Mouse (Mus musculus): ENCODE measurements around the gene Lrrc57. TPM values are rescaled to one million over a fixed set of nuclear protein-coding genes. Genes with fewer than 3 reads are reported as not detected.

Gene Lrrc57
- polyA plus RNA-seq, 1 experiment from 2014 or later, result 22.5 TPM

DNA sequence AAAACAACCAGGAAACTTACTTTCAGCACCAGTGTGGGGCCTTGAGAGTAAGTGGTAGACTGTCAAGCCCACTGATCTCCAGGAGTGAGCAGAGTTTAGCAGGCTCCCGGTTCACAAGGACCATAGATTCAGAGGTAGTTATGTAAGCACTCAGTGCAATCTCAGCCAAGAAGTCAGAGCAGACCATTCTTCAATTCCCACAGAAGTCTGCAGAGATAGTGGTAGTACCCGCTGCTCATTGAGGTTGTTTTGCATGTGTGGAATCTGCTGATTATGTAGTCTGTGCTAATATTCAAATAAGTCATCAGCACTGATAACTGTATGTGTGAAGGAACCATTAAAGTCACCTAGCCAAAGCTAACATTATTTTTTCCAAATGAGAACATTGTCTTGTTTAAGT, 21.3 kb upstream of the Lrrc57 start:
- Histone ChIP-seq H3K27me3 (no peaks in the 10 kb centered on the region), H3K4me1 (peaks cover 13% of the 10 kb centered on the region), H3K4me2 (peak overlapping the region; percentile 80; the same call in 1 of the 2 replicates), H3K9me3 (replicated peaks) (no peaks in the 10 kb centered on the region), H3K27ac (no peak overlapping the region), H3K36me3 (peaks cover 24% of the 10 kb centered on the region), H3K9ac (no peak overlapping the region), H3K4me3 (replicated peaks) (no peak overlapping the region)
- ATAC-seq (replicated peaks; ENCODE audit: low FRiP score), result no peak
- WGBS, result 66% methylated on average over 2 of the region's 2 CpGs

DNA sequence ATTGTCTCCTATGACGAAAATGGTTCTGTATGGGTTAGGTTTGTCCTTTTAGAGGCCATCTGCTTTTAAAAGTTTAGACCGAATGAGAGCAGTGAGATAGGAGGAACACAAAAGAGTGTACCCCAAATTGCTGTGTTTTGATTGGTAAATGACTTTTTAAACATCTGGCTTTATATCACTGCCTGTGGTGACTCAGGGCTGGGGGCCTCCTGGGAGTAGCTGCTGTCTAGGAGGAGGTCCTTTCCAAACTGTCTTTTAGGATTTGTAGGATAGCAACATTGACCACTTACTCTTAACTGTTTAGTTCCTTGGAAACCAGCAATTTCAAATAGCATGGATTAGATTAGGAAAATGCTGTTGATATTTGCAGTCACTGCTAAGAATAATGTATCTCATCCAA, 20.9 kb upstream of the Lrrc57 start:
- H3K4me3 ChIP-seq (replicated peaks), result no peak overlapping the region
- ATAC-seq (replicated peaks; ENCODE audit: low FRiP score), result no peak
- no peak overlapping the region for H3K9ac ChIP-seq
- H3K4me1 ChIP-seq, result peaks cover 13% of the 10 kb centered on the region
- no peak overlapping the region for H3K27ac ChIP-seq
- WGBS, result 86% methylated on average over 2 of the region's 2 CpGs
- H3K36me3 ChIP-seq, result peaks cover 20% of the 10 kb centered on the region
- H3K4me2 ChIP-seq, result peak overlapping the region; percentile 80
- H3K27me3 ChIP-seq, result no peaks in the 10 kb centered on the region
- H3K9me3 ChIP-seq (replicated peaks), result no peaks in the 10 kb centered on the region

DNA sequence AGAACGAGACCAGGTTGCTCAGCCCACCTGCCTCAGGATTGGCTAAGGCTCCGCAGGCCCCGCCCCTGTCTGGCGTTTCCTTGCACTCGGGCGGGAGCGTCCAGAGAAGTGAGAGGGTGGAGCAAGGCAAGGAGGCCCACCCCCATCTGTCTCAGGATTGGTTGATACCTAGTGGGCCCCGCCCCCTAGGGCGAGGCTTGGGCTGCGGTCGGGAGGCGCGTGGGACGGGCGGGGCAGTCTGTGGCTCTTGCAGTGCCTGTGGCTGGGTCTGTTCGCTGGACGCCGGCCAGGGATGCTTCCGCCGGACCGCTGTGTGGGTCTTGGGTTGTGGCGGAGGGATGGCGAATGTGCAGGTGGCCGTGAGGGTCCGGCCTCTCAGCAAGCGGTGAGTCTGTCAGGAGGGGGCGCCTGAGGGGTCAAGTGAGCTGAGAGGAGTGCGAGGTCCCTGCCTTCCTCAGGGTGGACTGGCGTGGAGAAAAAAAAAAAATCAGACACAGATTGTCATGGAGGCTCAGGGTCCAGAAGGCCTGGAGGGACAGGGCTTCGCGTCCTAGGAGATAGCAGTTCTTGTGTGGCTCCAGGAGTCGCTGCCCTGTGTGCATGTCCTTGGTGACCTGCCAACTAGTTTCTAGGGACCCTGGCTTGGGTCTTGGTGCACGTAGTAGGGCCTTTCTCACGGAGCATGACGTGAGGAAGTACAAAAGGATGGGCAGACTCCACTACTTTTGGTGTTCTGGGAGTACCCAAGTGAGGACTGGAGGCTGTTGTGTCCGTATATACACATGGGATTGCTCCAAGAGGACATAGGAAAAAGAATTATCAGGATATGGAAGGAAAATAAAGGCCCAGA, 19.8 kb upstream of the Lrrc57 start, which contains the start of gene Stard9:
Stard9 (plus strand) TSS at position 236 of the 850 bp plus-strand sequence.
- ATAC-seq (replicated peaks; ENCODE audit: low FRiP score), result peak; percentile 100
- WGBS, result 2% methylated on average over 36 of the region's 36 CpGs
- Histone ChIP-seq H3K4me1 (peaks cover 13% of the 10 kb centered on the region), H3K9me3 (replicated peaks) (no peaks in the 10 kb centered on the region), H3K27ac (peak within 1 kb of the TSS; percentile 51; the same call in 1 of the 2 replicates), H3K36me3 (peaks cover 11% of the 10 kb centered on the region; the same call in 1 of the 2 replicates), H3K4me3 (replicated peaks) (peak within 1 kb of the TSS; percentile 64), H3K9ac (peak within 1 kb of the TSS; percentile 53), H3K4me2 (peak within 1 kb of the TSS; percentile 80), H3K27me3 (no peaks in the 10 kb centered on the region)

DNA sequence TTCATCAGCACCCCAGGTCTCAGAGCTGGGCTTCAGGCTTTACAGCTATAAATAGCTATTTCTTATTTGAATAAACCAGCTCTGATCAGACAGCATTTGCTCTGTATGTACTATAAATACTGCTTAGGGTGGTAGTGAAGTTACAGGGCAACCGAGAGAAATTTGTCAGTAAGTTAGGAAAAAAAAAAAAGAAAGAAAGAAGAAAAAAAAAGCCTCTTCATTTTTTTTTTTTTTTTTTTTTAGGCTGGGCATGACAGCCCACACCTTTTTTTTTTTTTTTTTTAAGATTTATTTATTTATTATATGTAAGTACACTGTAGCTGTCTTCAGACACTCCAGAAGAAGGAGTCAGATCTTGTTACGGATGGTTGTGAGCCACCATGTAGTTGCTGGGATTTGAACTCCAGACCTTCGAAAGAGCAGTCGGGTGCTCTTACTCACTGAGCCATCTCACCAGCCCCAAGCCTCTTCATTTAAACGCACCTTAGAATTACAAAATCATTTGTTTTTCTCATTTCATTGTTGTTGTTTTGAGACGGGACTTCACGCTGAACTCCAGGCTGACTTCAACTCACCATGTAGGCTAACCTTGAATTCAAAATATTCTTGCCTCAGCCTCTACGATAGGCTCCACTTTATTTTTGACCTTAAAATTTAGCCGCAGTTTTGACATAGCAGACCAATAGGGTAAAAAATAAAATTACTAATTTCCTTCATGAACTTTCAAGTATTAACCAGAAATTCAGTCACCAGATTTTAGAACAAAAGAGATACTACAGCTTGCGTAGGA, 19.0 kb upstream of the Lrrc57 start:
- peak; percentile 47 for ATAC-seq (replicated peaks; ENCODE audit: low FRiP score)
- H3K27me3 ChIP-seq, result no peaks in the 10 kb centered on the region
- H3K36me3 ChIP-seq, result peaks cover 7% of the 10 kb centered on the region; the same call in 1 of the 2 replicates
- H3K4me3 ChIP-seq (replicated peaks), result peak overlapping the region; percentile 64
- H3K9ac ChIP-seq, result no peak overlapping the region
- 33% methylated on average over 10 of the region's 10 CpGs for WGBS
- H3K4me1 ChIP-seq, result peaks cover 13% of the 10 kb centered on the region
- no peak overlapping the region; the same call in 1 of the 2 replicates for H3K27ac ChIP-seq
- H3K9me3 ChIP-seq (replicated peaks), result no peaks in the 10 kb centered on the region
- peak overlapping the region; percentile 80 for H3K4me2 ChIP-seq

DNA sequence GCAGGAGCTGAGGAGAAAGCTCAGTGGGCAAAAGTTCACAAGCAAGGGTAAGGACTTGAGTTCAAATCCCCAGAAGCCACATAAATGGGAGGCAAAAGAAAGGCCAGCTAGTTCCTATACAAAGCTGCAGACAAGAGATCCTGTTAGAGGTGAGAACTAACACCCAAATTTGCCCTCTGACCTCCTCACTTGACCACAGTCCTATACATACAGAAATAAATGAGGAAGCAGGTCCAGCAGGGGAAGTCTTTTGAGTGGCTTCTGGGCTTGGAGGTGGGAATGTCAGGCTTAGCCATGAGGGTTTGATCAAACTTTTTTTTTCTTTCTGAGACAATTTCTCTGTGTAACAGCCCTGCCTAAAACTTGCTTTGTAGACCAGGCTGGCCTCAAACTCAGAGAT, 13.6 kb upstream of the Lrrc57 start:
- no peaks in the 10 kb centered on the region for H3K27me3 ChIP-seq
- peaks cover 26% of the 10 kb centered on the region for H3K36me3 ChIP-seq
- H3K9ac ChIP-seq, result no peak overlapping the region
- no peaks in the 10 kb centered on the region for H3K9me3 ChIP-seq (replicated peaks)
- H3K27ac ChIP-seq, result no peak overlapping the region
- no peaks in the 10 kb centered on the region for H3K4me1 ChIP-seq
- H3K4me2 ChIP-seq, result no peak overlapping the region
- no peak for ATAC-seq (replicated peaks; ENCODE audit: low FRiP score)
- H3K4me3 ChIP-seq (replicated peaks), result no peak overlapping the region

DNA sequence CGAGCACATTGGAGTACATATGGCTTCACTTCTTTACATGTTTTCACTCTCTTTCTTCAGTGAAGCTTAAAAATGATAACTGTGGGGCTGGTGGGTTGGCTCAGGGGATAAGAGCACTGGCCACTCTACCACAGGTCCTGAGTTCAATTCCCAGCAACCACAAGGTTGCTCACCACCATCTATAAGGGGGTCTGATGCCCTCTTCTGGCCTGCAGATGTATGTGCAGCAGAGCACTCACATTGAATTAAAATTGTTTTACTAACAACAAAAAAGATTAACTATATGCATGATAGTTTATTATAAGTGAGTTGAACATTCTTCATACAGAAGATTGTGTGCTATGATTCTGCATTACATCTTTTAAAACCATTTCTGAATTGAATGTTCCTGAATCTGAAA, 10.2 kb upstream of the Lrrc57 start:
- H3K9ac ChIP-seq, result no peak overlapping the region
- no peaks in the 10 kb centered on the region for H3K27me3 ChIP-seq
- H3K36me3 ChIP-seq, result peaks cover 54% of the 10 kb centered on the region
- no peaks in the 10 kb centered on the region for H3K4me1 ChIP-seq
- H3K4me3 ChIP-seq (replicated peaks), result no peak overlapping the region
- ATAC-seq (replicated peaks; ENCODE audit: low FRiP score), result no peak
- WGBS, result 100% methylated on average over 1 of the region's 1 CpGs
- no peak overlapping the region for H3K4me2 ChIP-seq
- no peak overlapping the region for H3K27ac ChIP-seq
- no peaks in the 10 kb centered on the region for H3K9me3 ChIP-seq (replicated peaks)

DNA sequence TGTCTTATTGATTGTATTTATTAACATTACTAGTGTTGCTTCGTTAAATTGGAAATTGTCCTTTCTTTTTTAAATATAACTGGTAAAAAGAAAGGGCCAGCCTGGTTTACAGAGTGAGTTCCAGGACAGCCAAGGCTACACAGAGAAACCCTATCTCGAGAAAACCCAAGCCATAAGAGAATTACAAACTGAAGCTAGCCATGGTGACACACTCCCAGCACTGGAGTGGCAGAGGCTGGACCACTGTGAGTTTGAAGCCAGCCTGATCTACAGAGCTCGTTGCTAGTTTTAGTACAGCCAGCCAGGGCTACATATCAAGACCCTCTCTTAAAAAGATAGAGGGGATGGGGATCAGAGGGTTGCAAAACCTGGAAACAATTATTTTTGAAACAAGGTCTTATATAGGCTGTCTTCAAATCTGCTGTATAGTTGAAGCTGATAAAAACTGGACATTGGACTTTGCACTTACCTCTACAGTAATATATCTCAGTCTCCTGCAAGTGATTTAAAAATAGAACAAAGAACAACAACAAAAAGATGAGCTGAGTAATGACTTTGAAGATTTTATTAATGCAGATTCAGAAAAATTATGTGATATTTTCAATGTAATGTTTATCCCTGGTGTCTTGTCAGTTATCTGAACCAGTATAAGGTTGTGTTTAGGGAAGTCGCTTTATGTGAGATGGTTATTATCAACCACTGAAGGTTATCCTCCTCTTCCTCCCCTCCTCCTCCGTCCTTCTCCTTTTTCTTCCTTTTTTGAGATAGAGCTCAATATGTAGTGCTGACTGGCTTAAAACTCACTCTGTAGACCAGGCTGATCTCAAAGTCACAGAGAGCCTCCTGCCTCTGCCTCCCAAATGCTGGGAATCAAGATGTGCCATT, 7.2 kb upstream of the Lrrc57 start:
- WGBS, result 93% methylated on average over 5 of the region's 5 CpGs
- peaks cover 72% of the 10 kb centered on the region for H3K36me3 ChIP-seq

DNA sequence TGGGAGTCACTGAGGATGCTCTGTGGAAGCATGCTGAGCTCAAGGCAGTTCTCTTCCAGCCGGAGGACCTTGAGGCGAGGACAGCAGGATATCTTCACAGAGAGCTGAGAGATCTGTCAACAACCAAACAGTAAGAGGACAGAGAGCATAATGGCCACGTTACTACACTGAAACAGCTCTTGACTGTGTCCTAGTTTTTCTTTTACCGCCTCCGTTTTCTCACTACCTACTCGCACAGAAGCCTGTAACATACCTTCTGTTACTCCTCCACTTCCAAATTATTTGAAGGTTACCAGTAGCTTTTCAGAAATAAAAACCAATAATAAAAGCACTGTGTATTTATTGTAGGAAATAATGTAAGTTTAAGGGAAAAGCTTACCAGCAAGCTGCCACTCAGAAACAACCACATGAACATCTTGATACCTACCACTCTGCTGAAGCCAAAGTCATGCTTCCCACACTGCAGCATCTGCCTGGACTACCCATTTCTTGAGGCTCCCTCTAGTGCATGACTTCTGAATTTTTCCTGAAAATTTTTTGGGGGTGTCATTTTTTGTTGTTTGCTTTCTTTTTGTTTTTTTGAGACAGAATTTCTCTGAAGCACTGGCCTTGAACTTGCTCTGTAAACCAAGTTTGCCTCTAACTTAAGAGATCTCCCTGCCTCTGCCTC, 3.2 kb downstream of the Lrrc57 start:
- Histone ChIP-seq H3K4me1 (peaks cover 20% of the 10 kb centered on the region), H3K27me3 (no peaks in the 10 kb centered on the region), H3K9ac (no peak overlapping the region), H3K36me3 (peaks cover 37% of the 10 kb centered on the region), H3K4me3 (replicated peaks) (no peak overlapping the region), H3K4me2 (no peak overlapping the region), H3K9me3 (replicated peaks) (no peaks in the 10 kb centered on the region), H3K27ac (no peak overlapping the region)
- WGBS, result 88% methylated on average over 6 of the region's 6 CpGs
- ATAC-seq (replicated peaks; ENCODE audit: low FRiP score), result no peak

More for the DNA sequence above, 7.2 kb upstream of the Lrrc57 start:
- no peaks in the 10 kb centered on the region for H3K4me1 ChIP-seq
- H3K9me3 ChIP-seq (replicated peaks), result no peaks in the 10 kb centered on the region
- H3K4me3 ChIP-seq (replicated peaks), result no peak overlapping the region
- H3K4me2 ChIP-seq, result no peak overlapping the region
- no peaks in the 10 kb centered on the region for H3K27me3 ChIP-seq
- H3K27ac ChIP-seq, result no peak overlapping the region
- ATAC-seq (replicated peaks; ENCODE audit: low FRiP score), result no peak
- H3K9ac ChIP-seq, result no peak overlapping the region

DNA sequence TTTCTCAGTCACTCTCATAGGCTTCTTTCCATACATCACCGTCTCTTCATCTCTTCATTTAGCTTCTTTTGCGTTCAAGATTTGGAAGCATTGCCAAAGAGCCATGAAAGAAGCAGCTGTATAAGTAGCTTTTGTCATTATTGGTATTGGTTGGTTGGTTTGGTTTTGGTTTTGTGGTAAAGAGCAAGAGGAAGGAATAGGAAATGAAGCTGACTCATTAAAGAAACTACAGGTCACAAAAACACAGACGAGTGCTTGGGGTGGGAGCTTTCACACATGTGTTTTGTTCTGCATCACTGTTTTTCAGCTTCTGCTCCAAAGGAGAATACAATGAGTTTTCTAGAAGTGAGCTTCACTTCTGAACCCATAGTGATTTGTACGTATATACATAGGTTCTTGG, 9.8 kb downstream of the Lrrc57 start:
- Histone ChIP-seq H3K4me1 (no peaks in the 10 kb centered on the region), H3K27me3 (no peaks in the 10 kb centered on the region), H3K27ac (no peak overlapping the region), H3K4me2 (no peak overlapping the region), H3K9ac (no peak overlapping the region), H3K4me3 (replicated peaks) (no peak overlapping the region), H3K9me3 (replicated peaks) (no peaks in the 10 kb centered on the region), H3K36me3 (peaks cover 77% of the 10 kb centered on the region)
- WGBS, result 93% methylated on average over 4 of the region's 4 CpGs
- ATAC-seq (replicated peaks; ENCODE audit: low FRiP score), result no peak

DNA sequence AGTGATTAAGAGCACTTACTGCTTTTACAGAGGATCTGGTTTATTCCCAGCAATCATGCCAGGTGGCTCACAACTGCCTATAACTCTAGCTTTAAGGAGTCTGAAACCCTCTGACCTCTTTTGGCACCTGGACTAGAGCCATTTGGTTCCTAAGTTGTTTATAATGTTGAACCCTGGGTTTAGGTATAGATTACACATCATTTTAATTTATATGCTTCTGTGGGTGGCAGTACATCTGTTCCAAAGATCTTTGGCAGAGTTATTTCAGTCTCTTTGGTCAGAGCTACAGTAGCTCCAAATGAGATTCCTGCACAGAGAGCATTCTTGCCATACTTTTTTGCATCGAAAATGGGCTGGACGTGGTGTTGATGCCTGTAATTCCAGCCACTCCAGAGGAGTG, 11.6 kb downstream of the Lrrc57 start:
- Histone ChIP-seq H3K27ac (no peak overlapping the region), H3K9ac (no peak overlapping the region), H3K4me2 (no peak overlapping the region), H3K27me3 (no peaks in the 10 kb centered on the region), H3K4me3 (replicated peaks) (no peak overlapping the region), H3K4me1 (no peaks in the 10 kb centered on the region), H3K9me3 (replicated peaks) (no peaks in the 10 kb centered on the region), H3K36me3 (peaks cover 77% of the 10 kb centered on the region)
- 72% methylated on average over 2 of the region's 2 CpGs for WGBS
- no peak for ATAC-seq (replicated peaks; ENCODE audit: low FRiP score)

DNA sequence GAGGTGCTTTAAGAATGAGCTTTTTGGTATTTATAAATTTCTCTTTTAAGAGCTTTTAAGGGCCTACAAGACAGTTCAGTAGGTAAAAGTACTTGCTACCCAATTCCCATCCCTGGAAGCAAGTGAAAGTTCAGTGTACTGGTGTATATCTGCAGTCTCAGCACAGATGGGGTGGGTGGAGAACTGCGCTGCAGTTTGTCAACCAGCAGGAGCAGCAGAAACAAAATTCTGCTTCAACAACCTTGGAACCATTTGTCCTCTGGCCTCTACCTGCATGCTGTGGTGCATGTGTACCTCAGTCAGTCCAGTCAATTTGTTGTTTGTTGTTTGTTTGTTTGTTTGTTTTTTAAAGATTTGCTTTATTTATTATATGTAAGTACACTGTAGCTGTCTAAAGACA, 17.1 kb downstream of the Lrrc57 start:
- Histone ChIP-seq H3K27ac (no peak overlapping the region), H3K4me3 (replicated peaks) (no peak overlapping the region), H3K4me1 (no peaks in the 10 kb centered on the region), H3K27me3 (no peaks in the 10 kb centered on the region), H3K9me3 (replicated peaks) (no peaks in the 10 kb centered on the region), H3K36me3 (peaks cover 76% of the 10 kb centered on the region), H3K4me2 (no peak overlapping the region), H3K9ac (no peak overlapping the region)
- WGBS, result 94% methylated on average over 1 of the region's 1 CpGs
- ATAC-seq (replicated peaks; ENCODE audit: low FRiP score), result no peak

Data from kidney, embryonic 15.5 days (tissue).